Mouse (Mus musculus) liver, embryonic 12.5 days (tissue): Measurements from ENCODE around the gene Fer. TPM values are rescaled to one million over a fixed set of nuclear protein-coding genes. Genes with fewer than 3 reads are reported as not detected.

Experiments
- ATAC-seq: fragments of 200-750 bp; cut with Nextera tagmentation; 2 replicates; pipeline ENCODE4 v1.8.0; 2017; ENCODE audit warnings: moderate number of reproducible peaks, mild to moderate bottlenecking, moderate library complexity
- H3K27ac ChIP-seq: fragments of 300-500 bp; sonication (generic); 2 replicates; pipeline ENCODE4 v1.5.1; 2016; ENCODE audit warnings: mild to moderate bottlenecking
- H3K27me3 ChIP-seq: fragments of 300-500 bp; sonication (generic); replicated peaks from 2 replicates; pipeline ENCODE4 v1.6.1; 2016; ENCODE audit warnings: mild to moderate bottlenecking, moderate library complexity
- H3K36me3 ChIP-seq: fragments of 300-500 bp; sonication (generic); 2 replicates; pipeline ENCODE4 v1.6.1; 2016; ENCODE audit warnings: mild to moderate bottlenecking, moderate library complexity
- H3K4me1 ChIP-seq: fragments of 300-500 bp; sonication (generic); 2 replicates; pipeline ENCODE4 v1.6.1; 2016
- H3K4me2 ChIP-seq: fragments of 300-500 bp; sonication (generic); 2 replicates; pipeline ENCODE4 v1.6.1; 2016; ENCODE audit warnings: mild to moderate bottlenecking, moderate library complexity
- H3K4me3 ChIP-seq: fragments of 300-500 bp; sonication (generic); 2 replicates; pipeline ENCODE4 v1.5.1; 2016; ENCODE audit warnings: mild to moderate bottlenecking, moderate library complexity
- H3K9ac ChIP-seq: fragments of 300-500 bp; sonication (generic); 2 replicates; pipeline ENCODE4 v1.6.1; 2016; ENCODE audit warnings: mild to moderate bottlenecking, moderate library complexity
- H3K9me3 ChIP-seq: fragments of 300-500 bp; sonication (generic); replicated peaks from 2 replicates; pipeline ENCODE4 v1.6.1; 2016; ENCODE audit warnings: mild to moderate bottlenecking, moderate library complexity
- WGBS: fragments of 180-500 bp; shearing (Covaris S2); methylation state at CpG from one replicate; pipeline ENCODE4 v1.1.7; 2016; ENCODE audit not compliant: insufficient replicate concordance; 5-methylcytosine and 5-hydroxymethylcytosine counted together
- polyA plus RNA-seq: library from polyadenylated mRNA; unstranded; fragments of >200 nt; fragmentation: Nextera tagmentation; extraction: Ambion mirVana; gene quantifications from 2 replicates; pipeline ENCODE4 v1.2.1, GENCODE M21; 2016

Gene Fer
- polyA plus RNA-seq, 1 experiment from 2014 or later, result 17.1 TPM

- WGBS, result 64% methylated on average over 6 of the region's 6 CpGs
- H3K9ac ChIP-seq, result no peak overlapping the region
- H3K27ac ChIP-seq, result no peak overlapping the region
- no peaks in the 10 kb centered on the region for H3K36me3 ChIP-seq
- H3K4me1 ChIP-seq, result peaks cover 6% of the 10 kb centered on the region; the same call in 1 of the 2 replicates
- H3K27me3 ChIP-seq, result no peaks in the 10 kb centered on the region
- H3K4me2 ChIP-seq, result no peak overlapping the region
- H3K9me3 ChIP-seq, result no peaks in the 10 kb centered on the region
- no peak for ATAC-seq
- no peak overlapping the region for H3K4me3 ChIP-seq
These were observed 236.7 kb downstream of the Fer start for GRCm38 (mm10) chr17:64099395-64100171.

DNA sequence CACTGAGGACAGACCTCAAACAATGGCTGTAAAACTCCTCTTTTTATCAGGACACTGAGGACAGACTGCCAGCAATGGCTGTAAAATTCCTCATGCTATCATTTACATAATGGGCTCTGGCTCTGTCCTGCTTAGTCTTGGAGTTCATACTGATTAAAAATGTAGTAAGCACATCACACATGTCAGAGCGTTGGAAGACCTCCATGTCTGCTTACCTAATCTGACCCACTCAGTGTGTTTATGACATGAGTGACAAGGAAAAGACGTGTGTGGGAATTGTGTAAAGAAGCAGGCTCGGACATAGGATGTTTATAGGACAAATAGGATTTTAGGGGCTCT, 237.3 kb downstream of the Fer start:
- no peak for ATAC-seq
- 65% methylated on average over 3 of the region's 3 CpGs for WGBS
- no peak overlapping the region for H3K4me2 ChIP-seq
- H3K9me3 ChIP-seq, result no peaks in the 10 kb centered on the region
- H3K4me1 ChIP-seq, result peaks cover 6% of the 10 kb centered on the region; the same call in 1 of the 2 replicates
- no peak overlapping the region for H3K9ac ChIP-seq
- no peaks in the 10 kb centered on the region for H3K27me3 ChIP-seq
- no peaks in the 10 kb centered on the region for H3K36me3 ChIP-seq
- no peak overlapping the region for H3K4me3 ChIP-seq
- H3K27ac ChIP-seq, result no peak overlapping the region

GRCm38 (mm10) chr17:64108773-64109172, 245.9 kb downstream of the Fer start:
- no peaks in the 10 kb centered on the region for H3K36me3 ChIP-seq
- no peak overlapping the region for H3K9ac ChIP-seq
- H3K9me3 ChIP-seq, result no peaks in the 10 kb centered on the region
- no peak overlapping the region for H3K4me2 ChIP-seq
- H3K27ac ChIP-seq, result no peak overlapping the region
- 81% methylated on average over 5 of the region's 5 CpGs for WGBS
- H3K4me1 ChIP-seq, result 0 out of 2 replicates have a peak, but pooled peaks cover 3% of the 10 kb centered on the region
- H3K4me3 ChIP-seq, result no peak overlapping the region
- no peaks in the 10 kb centered on the region for H3K27me3 ChIP-seq
- no peak for ATAC-seq

GRCm38 (mm10) chr17:64109871-64110270, 247.0 kb downstream of the Fer start:
- Histone ChIP-seq H3K9ac (no peak overlapping the region), H3K4me1 (0 out of 2 replicates have a peak, but pooled peaks cover 3% of the 10 kb centered on the region), H3K9me3 (no peaks in the 10 kb centered on the region), H3K36me3 (no peaks in the 10 kb centered on the region), H3K4me3 (no peak overlapping the region), H3K27me3 (no peaks in the 10 kb centered on the region), H3K4me2 (no peak overlapping the region), H3K27ac (no peak overlapping the region)
- no peak for ATAC-seq
- WGBS, result 79% methylated on average over 8 of the region's 8 CpGs

GRCm38 (mm10) chr17:64113625-64114024, 250.8 kb downstream of the Fer start:
- Histone ChIP-seq H3K4me1 (0 out of 2 replicates have a peak, but pooled peaks cover 3% of the 10 kb centered on the region), H3K27me3 (no peaks in the 10 kb centered on the region), H3K9me3 (no peaks in the 10 kb centered on the region), H3K9ac (no peak overlapping the region), H3K4me3 (no peak overlapping the region), H3K36me3 (no peaks in the 10 kb centered on the region), H3K27ac (no peak overlapping the region), H3K4me2 (no peak overlapping the region)
- ATAC-seq, result no peak
- 84% methylated on average over 5 of the region's 5 CpGs for WGBS

- no peak overlapping the region for H3K4me3 ChIP-seq
- H3K27me3 ChIP-seq, result no peaks in the 10 kb centered on the region
- no peak for ATAC-seq
- WGBS, result 83% methylated on average over 6 of the region's 6 CpGs
- no peaks in the 10 kb centered on the region for H3K4me1 ChIP-seq
- no peak overlapping the region for H3K9ac ChIP-seq
- H3K36me3 ChIP-seq, result no peaks in the 10 kb centered on the region
- no peak overlapping the region for H3K27ac ChIP-seq
- H3K9me3 ChIP-seq, result no peaks in the 10 kb centered on the region
- H3K4me2 ChIP-seq, result no peak overlapping the region
These were observed 253.9 kb downstream of the Fer start for GRCm38 (mm10) chr17:64116762-64117161.

DNA sequence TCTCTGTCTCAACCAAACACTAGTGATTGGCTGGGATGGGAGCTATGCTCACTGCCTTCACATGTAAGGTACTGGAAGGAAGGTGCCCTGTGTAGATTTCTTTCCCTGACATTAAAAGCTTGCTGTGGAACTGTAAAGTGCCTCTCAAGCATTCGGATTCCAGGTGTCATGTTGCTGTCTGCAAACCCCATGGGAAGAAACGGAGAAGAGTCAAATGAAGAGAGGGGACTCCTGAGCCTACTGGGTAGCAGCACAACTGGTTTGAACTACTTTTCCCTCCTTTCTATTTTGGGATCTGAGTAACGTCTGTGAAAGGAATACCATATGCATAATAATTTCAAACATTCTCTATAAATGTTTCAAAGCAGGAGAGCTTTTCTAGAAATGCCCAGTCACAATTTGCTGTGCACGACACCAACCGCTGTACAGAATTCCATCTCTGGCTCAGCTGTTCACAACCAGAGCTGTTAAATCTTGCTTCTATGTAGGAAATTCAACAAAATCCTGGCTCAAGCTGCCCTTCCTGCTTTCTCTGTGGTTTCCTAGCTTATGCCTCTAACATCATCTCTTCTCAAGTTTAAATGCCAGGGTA, 256.9 kb downstream of the Fer start:
- H3K9ac ChIP-seq, result no peak overlapping the region
- 72% methylated on average over 5 of the region's 5 CpGs for whole genome bisulfite sequencing
- no peaks in the 10 kb centered on the region for H3K4me1 ChIP-seq
- H3K9me3 ChIP-seq, result no peaks in the 10 kb centered on the region
- H3K36me3 ChIP-seq, result no peaks in the 10 kb centered on the region
- ATAC-seq, result no peak
- H3K4me2 ChIP-seq, result no peak overlapping the region
- no peak overlapping the region for H3K27ac ChIP-seq
- no peaks in the 10 kb centered on the region for H3K27me3 ChIP-seq
- H3K4me3 ChIP-seq, result no peak overlapping the region

DNA sequence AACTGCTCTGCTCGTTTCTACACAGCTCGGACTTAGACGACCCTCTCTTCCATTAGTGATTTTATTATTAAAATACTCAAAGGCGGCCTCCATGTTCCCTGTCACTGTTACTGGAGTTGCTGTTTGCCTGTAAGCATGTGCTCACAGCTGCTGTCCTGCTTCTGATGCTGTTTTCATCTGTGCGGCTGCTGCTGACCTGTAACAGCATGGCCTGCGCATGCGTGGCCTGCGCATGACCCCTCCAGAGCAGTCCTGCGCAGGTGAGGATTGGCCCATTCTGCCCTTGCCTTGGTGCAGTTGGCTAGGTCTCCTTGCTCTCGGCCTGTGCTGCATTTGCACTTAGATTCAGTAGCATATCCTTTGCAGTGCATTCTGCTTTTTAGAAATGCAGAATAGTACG, 259.7 kb downstream of the Fer start:
- Histone ChIP-seq H3K27ac (no peak overlapping the region), H3K9me3 (no peaks in the 10 kb centered on the region), H3K9ac (no peak overlapping the region), H3K4me2 (no peak overlapping the region), H3K4me1 (no peaks in the 10 kb centered on the region), H3K36me3 (no peaks in the 10 kb centered on the region), H3K27me3 (no peaks in the 10 kb centered on the region), H3K4me3 (no peak overlapping the region)
- 87% methylated on average over 11 of the region's 11 CpGs for WGBS
- no peak for ATAC-seq

DNA sequence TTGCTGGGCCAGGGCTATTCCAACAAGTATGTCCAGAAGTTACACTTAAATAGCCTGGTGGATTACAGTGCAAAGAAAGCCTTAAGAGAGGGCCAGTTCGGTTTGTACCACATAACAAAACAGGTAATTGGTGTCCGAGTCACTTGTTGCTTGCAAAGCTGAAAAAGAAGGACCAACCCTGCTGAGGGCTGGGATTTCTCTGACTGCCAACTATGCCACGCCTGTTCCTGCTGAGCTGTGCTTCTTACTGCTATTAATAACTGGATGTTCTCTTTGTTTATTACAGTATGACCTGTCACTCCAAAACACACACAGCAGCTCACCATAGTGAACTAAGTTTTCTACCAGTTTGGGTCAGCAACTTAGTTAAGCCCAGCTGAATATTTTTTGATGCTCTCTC, 260.9 kb downstream of the Fer start:
- Histone ChIP-seq H3K27ac (no peak overlapping the region), H3K4me3 (no peak overlapping the region), H3K9me3 (no peaks in the 10 kb centered on the region), H3K27me3 (no peaks in the 10 kb centered on the region), H3K36me3 (no peaks in the 10 kb centered on the region), H3K4me2 (no peak overlapping the region), H3K4me1 (no peaks in the 10 kb centered on the region), H3K9ac (no peak overlapping the region)
- 51% methylated on average over 3 of the region's 3 CpGs for WGBS
- no peak for ATAC-seq

DNA sequence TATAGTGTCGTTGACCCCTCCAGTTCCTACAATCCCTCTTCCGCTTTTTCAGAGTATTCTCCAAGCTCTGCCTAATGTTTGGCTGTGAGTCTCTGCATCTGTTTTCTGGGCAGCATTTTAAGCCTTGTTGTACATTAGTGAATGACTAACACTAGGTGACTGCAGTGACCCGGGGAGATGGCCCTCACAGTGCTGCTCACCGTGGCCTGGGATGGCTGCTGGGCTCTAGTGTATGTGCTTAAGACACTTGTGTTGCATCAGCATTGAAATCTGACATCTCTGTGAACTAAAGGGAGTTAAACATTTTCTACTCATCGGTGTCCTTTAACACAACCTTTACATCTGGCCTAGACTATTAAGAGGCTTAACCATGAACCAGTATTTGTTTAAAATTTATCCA, 264.0 kb downstream of the Fer start:
- H3K4me3 ChIP-seq, result no peak overlapping the region
- ATAC-seq, result no peak
- H3K27me3 ChIP-seq, result no peaks in the 10 kb centered on the region
- H3K4me1 ChIP-seq, result no peaks in the 10 kb centered on the region
- WGBS, result 79% methylated on average over 5 of the region's 5 CpGs
- no peaks in the 10 kb centered on the region for H3K9me3 ChIP-seq
- H3K9ac ChIP-seq, result no peak overlapping the region
- no peak overlapping the region for H3K27ac ChIP-seq
- H3K4me2 ChIP-seq, result no peak overlapping the region
- no peaks in the 10 kb centered on the region for H3K36me3 ChIP-seq

DNA sequence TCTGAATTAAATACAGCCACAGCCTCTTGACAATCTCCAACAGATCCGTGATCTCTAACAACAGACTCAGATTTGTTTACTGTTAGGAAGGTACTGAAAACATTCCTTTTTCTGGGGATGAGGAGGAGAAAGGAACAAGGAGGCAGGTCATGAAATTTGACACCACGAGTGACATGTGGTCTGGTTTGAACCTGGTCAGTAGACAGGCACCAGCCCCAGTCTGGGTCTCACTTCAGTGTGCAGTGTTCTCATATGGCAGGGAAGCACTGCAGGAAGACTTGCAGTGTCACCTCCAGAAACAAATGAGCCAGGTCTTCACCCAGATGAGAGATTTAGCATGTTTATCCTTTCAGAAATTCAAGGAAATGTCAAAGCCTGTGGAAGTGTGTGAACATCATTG, 266.9 kb downstream of the Fer start:
- no peak overlapping the region for H3K27ac ChIP-seq

DNA sequence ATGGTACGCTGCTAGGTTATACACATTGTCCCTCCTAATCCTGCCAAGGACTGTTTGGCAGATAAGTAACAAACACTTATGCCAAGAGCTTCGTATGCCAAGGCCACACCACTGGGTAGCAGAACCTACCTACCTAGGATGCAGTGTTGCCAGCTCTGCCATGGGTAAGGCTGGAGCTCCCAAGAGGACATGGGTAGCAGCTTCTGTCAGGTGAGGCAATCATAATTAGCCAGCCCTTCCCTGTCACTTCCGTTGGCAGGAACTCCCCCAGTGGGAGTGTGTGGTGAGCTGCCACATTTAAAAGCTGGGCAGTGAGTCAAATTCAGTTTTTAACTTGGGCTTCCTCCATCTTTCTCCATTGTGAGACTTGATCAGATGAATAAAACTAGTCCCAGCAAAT, 267.5 kb downstream of the Fer start:
- no peak for ATAC-seq
- no peaks in the 10 kb centered on the region for H3K27me3 ChIP-seq
- H3K4me3 ChIP-seq, result no peak overlapping the region
- 57% methylated on average over 3 of the region's 3 CpGs for WGBS
- no peak overlapping the region for H3K4me2 ChIP-seq
- H3K36me3 ChIP-seq, result no peaks in the 10 kb centered on the region
- H3K9me3 ChIP-seq, result no peaks in the 10 kb centered on the region
- H3K27ac ChIP-seq, result no peak overlapping the region
- no peaks in the 10 kb centered on the region for H3K4me1 ChIP-seq
- H3K9ac ChIP-seq, result no peak overlapping the region

More for the DNA sequence above, 266.9 kb downstream of the Fer start:
- Histone ChIP-seq H3K4me1 (no peaks in the 10 kb centered on the region), H3K9me3 (no peaks in the 10 kb centered on the region), H3K4me2 (no peak overlapping the region), H3K9ac (no peak overlapping the region), H3K27me3 (no peaks in the 10 kb centered on the region), H3K4me3 (no peak overlapping the region), H3K36me3 (no peaks in the 10 kb centered on the region)
- 56% methylated on average over 2 of the region's 2 CpGs for WGBS
- no peak for ATAC-seq
